Mouse (Mus musculus) embryonic facial prominence, embryonic 11.5 days (tissue): ENCODE measurements around the gene Ccdc34. TPM values are rescaled to one million over a fixed set of nuclear protein-coding genes. Genes with fewer than 3 reads are reported as not detected.

Experiments used
- ATAC-seq: fragments of 200-750 bp; cut with Nextera tagmentation; replicated peaks from 2 replicates; pipeline ENCODE4 v1.8.0; 2017; ENCODE audit warnings: low read depth; ENCODE audit not compliant: insufficient number of reproducible peaks, low FRiP score, low TSS enrichment
- DNase-seq: peaks from one replicate; pipeline ENCODE4 v3.0.0-alpha.2; 2015; ENCODE audit warnings: low spot score
- H3K27ac ChIP-seq: fragments of 300-500 bp; sonication (generic); replicated peaks from 2 replicates; pipeline ENCODE4 v1.5.1; 2014; ENCODE audit warnings: mild to moderate bottlenecking, low read depth, low read length, control low read depth
- H3K27me3 ChIP-seq: fragments of 300-500 bp; sonication (generic); 2 replicates; pipeline ENCODE4 v1.6.1; 2014; ENCODE audit warnings: mild to moderate bottlenecking, low read length, moderate library complexity, mixed read lengths; ENCODE audit not compliant: control insufficient read depth, insufficient read depth
- H3K36me3 ChIP-seq: fragments of 300-500 bp; sonication (generic); replicated peaks from 2 replicates; pipeline ENCODE4 v1.6.1; 2014; ENCODE audit warnings: low read depth, mild to moderate bottlenecking, low read length, moderate library complexity, mixed read lengths; ENCODE audit not compliant: control insufficient read depth, insufficient read depth
- H3K4me1 ChIP-seq: fragments of 300-500 bp; sonication (generic); 2 replicates; pipeline ENCODE4 v1.6.1; 2014; ENCODE audit warnings: low read length, mixed read lengths; ENCODE audit not compliant: control insufficient read depth, insufficient read depth
- H3K4me2 ChIP-seq: fragments of 300-500 bp; sonication (generic); 2 replicates; pipeline ENCODE4 v1.6.1; 2014; ENCODE audit warnings: low read depth, mild to moderate bottlenecking, control low read depth, low read length, moderate library complexity
- H3K4me3 ChIP-seq: fragments of 300-500 bp; sonication (generic); 2 replicates; pipeline ENCODE4 v1.5.1; 2014; ENCODE audit warnings: low read depth, low read length, control low read depth
- H3K9ac ChIP-seq: fragments of 300-500 bp; sonication (generic); replicated peaks from 2 replicates; pipeline ENCODE4 v1.6.1; 2014; ENCODE audit warnings: mild to moderate bottlenecking, control low read depth, low read length
- H3K9me3 ChIP-seq: fragments of 300-500 bp; sonication (generic); replicated peaks from 2 replicates; pipeline ENCODE4 v1.6.1; 2016; ENCODE audit warnings: mild to moderate bottlenecking, low read length, inconsistent platforms, mixed read lengths; ENCODE audit not compliant: control insufficient read depth
- WGBS: fragments of 180-500 bp; shearing (Covaris S2); extraction: QIAGEN DNeasy Blood & Tissue Kit; methylation state at CpG from one replicate; pipeline ENCODE4 v1.1.7; 2014; 5-methylcytosine and 5-hydroxymethylcytosine counted together
- polyA plus RNA-seq: library from polyadenylated mRNA; unstranded; fragments of >200 nt; fragmentation: Nextera tagmentation; extraction: Ambion mirVana; gene quantifications from 2 replicates; pipeline ENCODE4 v1.2.1, GENCODE M21; 2014

Gene Ccdc34
- polyA plus RNA-seq, 1 experiment from 2014 or later = 66.1 TPM

- no peak overlapping the region for H3K27ac ChIP-seq
- no peaks in the 10 kb centered on the region for H3K36me3 ChIP-seq
- H3K9ac ChIP-seq = no peak overlapping the region
- no peaks in the 10 kb centered on the region for H3K4me1 ChIP-seq
- H3K4me3 ChIP-seq = no peak overlapping the region
- no peak overlapping the region for H3K4me2 ChIP-seq
- WGBS = 88% methylated on average over 2 of the region's 2 CpGs
- no peaks in the 10 kb centered on the region for H3K9me3 ChIP-seq
- DNase-seq (no peak), ATAC-seq (no peak)
- H3K27me3 ChIP-seq = no peaks in the 10 kb centered on the region
Measured at GRCm38 (mm10) chr2:110156321-110156720, 138.7 kb downstream of the Ccdc34 start.

DNA sequence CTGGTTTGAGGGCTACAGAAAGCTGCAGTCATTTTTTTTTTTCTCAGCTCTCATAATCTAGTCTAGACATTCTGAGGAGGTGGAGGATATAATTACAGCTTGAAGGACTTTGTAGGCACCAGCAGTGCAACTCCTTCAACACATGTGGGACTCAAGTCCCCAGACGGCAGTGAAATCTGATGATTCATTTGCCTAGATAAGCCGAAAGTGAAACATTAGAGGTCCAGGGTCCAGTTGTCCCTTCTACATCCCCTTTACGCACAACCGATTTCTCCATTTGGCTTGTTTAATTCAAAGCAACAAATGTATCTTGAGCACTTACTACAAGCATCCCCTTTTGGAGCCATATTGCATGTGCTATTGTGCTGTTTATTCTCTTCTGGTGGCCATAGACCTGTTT is 147.4 kb downstream of the Ccdc34 start:
- Histone ChIP-seq H3K27ac (no peak overlapping the region), H3K9me3 (no peaks in the 10 kb centered on the region), H3K4me3 (no peak overlapping the region), H3K4me1 (no peaks in the 10 kb centered on the region), H3K27me3 (no peaks in the 10 kb centered on the region), H3K4me2 (no peak overlapping the region), H3K9ac (no peak overlapping the region), H3K36me3 (no peaks in the 10 kb centered on the region)
- ATAC-seq = no peak
- no peak for DNase-seq
- WGBS = 85% methylated on average over 4 of the region's 4 CpGs

DNA sequence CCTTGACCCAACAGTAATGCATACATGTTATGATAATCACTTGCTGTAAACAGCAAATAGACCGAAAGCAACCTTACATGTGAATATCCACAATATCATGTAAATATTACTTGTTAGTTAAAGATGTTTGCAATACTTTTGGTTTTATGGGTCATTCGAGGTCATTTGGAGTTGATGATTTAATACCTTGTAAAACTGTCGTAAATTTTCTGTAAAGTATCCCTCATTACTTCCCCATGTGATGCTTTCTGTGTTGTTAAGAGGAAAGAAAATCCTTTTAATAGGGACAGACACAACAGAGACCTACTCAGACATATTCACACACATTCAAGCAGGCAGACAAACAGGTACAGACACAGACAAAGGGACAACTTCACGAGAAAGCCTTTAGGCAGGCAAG is 150.1 kb downstream of the Ccdc34 start:
- Histone ChIP-seq H3K9me3 (no peaks in the 10 kb centered on the region), H3K4me2 (no peak overlapping the region), H3K4me3 (no peak overlapping the region), H3K4me1 (no peaks in the 10 kb centered on the region), H3K27ac (no peak overlapping the region), H3K9ac (no peak overlapping the region), H3K36me3 (no peaks in the 10 kb centered on the region), H3K27me3 (no peaks in the 10 kb centered on the region)
- 80% methylated on average over 4 of the region's 4 CpGs for WGBS
- no peak for DNase-seq
- ATAC-seq = no peak

DNA sequence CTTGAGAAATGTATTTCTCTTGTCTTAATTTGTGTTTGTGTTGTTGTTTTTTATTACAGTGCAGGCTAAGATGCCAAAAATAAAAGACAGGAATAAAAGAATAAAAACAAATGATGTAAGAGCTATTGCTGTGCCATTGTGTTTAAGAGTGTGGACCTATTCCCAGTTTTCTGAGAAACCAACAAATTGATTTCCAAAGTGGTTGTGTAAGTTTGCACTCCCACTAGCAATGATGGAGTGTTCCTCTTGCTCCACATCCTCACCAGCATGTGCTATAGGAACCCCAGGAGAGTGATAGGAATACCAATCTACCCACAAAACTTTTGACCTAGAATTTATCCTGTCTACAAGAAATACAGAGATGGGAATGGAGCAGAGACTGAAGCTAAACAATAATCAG is 150.7 kb downstream of the Ccdc34 start:
- Histone ChIP-seq H3K27ac (no peak overlapping the region), H3K9ac (no peak overlapping the region), H3K4me1 (no peaks in the 10 kb centered on the region)

GRCm38 (mm10) chr2:110172456-110172855 is 154.8 kb downstream of the Ccdc34 start:
- no peaks in the 10 kb centered on the region for H3K27me3 ChIP-seq
- H3K9me3 ChIP-seq = no peaks in the 10 kb centered on the region
- no peak for DNase-seq
- no peak overlapping the region for H3K4me2 ChIP-seq
- ATAC-seq = no peak
- H3K4me3 ChIP-seq = no peak overlapping the region
- H3K4me1 ChIP-seq = no peaks in the 10 kb centered on the region; the same call in 1 of the 2 replicates
- H3K36me3 ChIP-seq = no peaks in the 10 kb centered on the region
- H3K9ac ChIP-seq = no peak overlapping the region
- WGBS = 81% methylated on average over 7 of the region's 7 CpGs
- no peak overlapping the region for H3K27ac ChIP-seq

More for the DNA sequence above, 150.7 kb downstream of the Ccdc34 start:
- Histone ChIP-seq H3K27me3 (no peaks in the 10 kb centered on the region), H3K9me3 (no peaks in the 10 kb centered on the region), H3K36me3 (no peaks in the 10 kb centered on the region), H3K4me2 (no peak overlapping the region), H3K4me3 (no peak overlapping the region)
- DNase-seq (no peak), ATAC-seq (no peak)

- no peaks in the 10 kb centered on the region for H3K9me3 ChIP-seq
- no peaks in the 10 kb centered on the region for H3K36me3 ChIP-seq
- DNase-seq (peak; percentile 53), ATAC-seq (peak; percentile 49; the same call in 1 of the 2 replicates)
- no peaks in the 10 kb centered on the region for H3K27me3 ChIP-seq
- 52% methylated on average over 7 of the region's 7 CpGs for WGBS
- H3K4me2 ChIP-seq = no peak overlapping the region
- H3K4me1 ChIP-seq = no peaks in the 10 kb centered on the region; the same call in 1 of the 2 replicates
- H3K9ac ChIP-seq = no peak overlapping the region
- no peak overlapping the region for H3K4me3 ChIP-seq
- H3K27ac ChIP-seq = no peak overlapping the region
Measured at GRCm38 (mm10) chr2:110173818-110174247, 156.2 kb downstream of the Ccdc34 start.

DNA sequence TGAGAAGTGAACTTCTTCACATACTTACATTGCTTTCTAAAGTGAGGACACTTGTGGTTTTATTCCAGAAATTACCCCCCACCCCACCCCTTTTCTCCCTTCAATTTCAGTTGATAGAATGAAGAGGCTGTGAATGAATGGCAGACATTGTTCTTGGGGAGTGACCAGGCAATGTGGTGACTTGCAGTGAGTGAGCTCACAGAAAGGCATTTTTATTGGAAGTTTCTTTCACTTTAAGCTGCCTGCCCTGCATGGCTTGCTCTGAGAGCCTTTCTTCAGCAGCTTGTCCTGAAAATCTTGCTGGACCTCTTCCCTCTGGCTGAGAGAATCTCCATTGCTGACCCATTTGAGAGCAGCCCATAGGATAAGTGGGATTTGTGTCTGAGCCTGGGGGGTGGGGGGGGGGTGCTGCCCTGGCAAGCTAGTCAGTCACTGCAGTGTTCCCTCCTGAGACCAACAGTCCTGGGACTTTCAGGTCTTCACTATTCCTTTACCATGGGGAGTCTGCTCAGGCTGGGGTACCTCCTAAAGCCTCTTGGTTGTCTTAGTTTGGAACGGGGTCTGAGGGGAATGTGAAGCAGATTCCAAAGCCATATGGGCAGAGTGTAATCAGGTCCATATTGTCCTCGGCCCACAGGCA is 159.3 kb downstream of the Ccdc34 start:
- Histone ChIP-seq H3K9me3 (no peaks in the 10 kb centered on the region), H3K27ac (no peak overlapping the region; the same call in 1 of the 2 replicates), H3K36me3 (no peaks in the 10 kb centered on the region), H3K4me2 (no peak overlapping the region), H3K27me3 (no peaks in the 10 kb centered on the region), H3K9ac (no peak overlapping the region), H3K4me3 (no peak overlapping the region), H3K4me1 (no peaks in the 10 kb centered on the region; the same call in 1 of the 2 replicates)
- 13% methylated on average over 2 of the region's 2 CpGs for WGBS
- ATAC-seq (no peak), DNase-seq (no peak)

GRCm38 (mm10) chr2:110177406-110177805 is 159.8 kb downstream of the Ccdc34 start:
- Histone ChIP-seq H3K27ac (no peak overlapping the region; the same call in 1 of the 2 replicates), H3K9me3 (no peaks in the 10 kb centered on the region), H3K4me1 (no peaks in the 10 kb centered on the region; the same call in 1 of the 2 replicates), H3K27me3 (no peaks in the 10 kb centered on the region), H3K36me3 (no peaks in the 10 kb centered on the region), H3K9ac (no peak overlapping the region), H3K4me2 (no peak overlapping the region), H3K4me3 (no peak overlapping the region)
- no peak for DNase-seq
- no peak for ATAC-seq
- 62% methylated on average over 2 of the region's 2 CpGs for WGBS
